ENCODE assay signal across 13 mouse cellular contexts in the genomic region with DNA sequence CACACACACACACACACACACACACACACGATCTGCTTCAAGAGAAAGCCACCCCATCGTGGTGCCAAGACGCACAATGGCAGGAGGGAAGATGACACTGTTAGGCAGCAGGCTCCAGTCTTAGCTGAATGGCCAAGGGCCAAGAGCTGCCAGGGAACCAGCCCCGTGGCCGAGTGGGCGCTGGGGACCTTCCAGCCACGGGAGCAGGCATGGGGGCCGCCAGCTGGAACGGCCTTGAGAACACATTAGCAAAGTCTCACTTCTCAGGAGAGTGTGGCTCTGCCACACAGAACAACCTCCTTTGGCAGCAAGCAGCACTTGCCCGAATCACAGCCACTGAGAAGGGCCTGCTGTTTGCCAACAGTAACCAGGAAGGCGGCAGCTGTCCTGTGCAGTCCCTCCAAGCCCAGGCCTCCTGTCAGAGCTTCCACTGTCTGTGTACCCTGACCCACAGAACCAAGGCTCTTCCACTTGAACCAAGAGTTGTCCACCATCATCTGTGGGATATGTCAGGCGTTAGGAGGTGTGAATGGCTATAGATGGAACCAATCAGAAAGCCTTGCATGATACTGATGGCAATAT. TPM values are rescaled to one million over a fixed set of nuclear protein-coding genes. Genes with fewer than 3 reads are reported as not detected.
DNase-seq lines count a peak whose midpoint lies in the region; ATAC-seq lines count a peak whose summit lies in the region.
"Had no signal": no experiment of that assay in that cellular context is flagged by ENCODE, and none has a peak within 500 bp of the region (broad histone marks: within the 10 kb centered on the region; RNA-seq: fewer than 3 reads in every experiment).

No protein-coding gene starts in this region.

- 90% methylated on average over 12 of the region's 12 CpGs for WGBS in embryonic facial prominence, embryonic 10.5 days

- 0 out of 2 replicates have a peak overlapping the region, but pooled peaks have one; percentile 16 for H3K27ac ChIP-seq in embryonic facial prominence, embryonic 10.5 days (replicated peaks)
- H3K27ac ChIP-seq: neural tube, embryonic 13.5 days had no signal

- H3K36me3 ChIP-seq in embryonic facial prominence, embryonic 10.5 days (replicated peaks) = no peaks in the 10 kb centered on the region
- H3K36me3 ChIP-seq: neural tube, embryonic 13.5 days had no signal

- peaks cover 86% of the 10 kb centered on the region for H3K4me1 ChIP-seq in embryonic facial prominence, embryonic 10.5 days

- H3K4me3 ChIP-seq in embryonic facial prominence, embryonic 10.5 days = no peak overlapping the region
- H3K4me3 ChIP-seq: neural tube, embryonic 13.5 days had no signal

- peak; percentile 29; the same call in 1 of the 2 replicates for ATAC-seq in frontal cortex, adult (ENCODE audit: low TSS enrichment)
- ATAC-seq: Patski had no signal

- no peaks in the 10 kb centered on the region for H3K9me3 ChIP-seq in embryonic facial prominence, embryonic 10.5 days
- H3K9me3 ChIP-seq: neural tube, embryonic 13.5 days had no signal

- 0 out of 2 replicates have a peak, but pooled peaks cover 9% of the 10 kb centered on the region for H3K27me3 ChIP-seq in embryonic facial prominence, embryonic 10.5 days (replicated peaks; ENCODE audit: low read depth, poor library complexity, severe bottlenecking)
- H3K27me3 ChIP-seq: neural tube, embryonic 13.5 days; Patski had no signal

- no peak for DNase-seq in frontal cortex, postnatal 14 days (ENCODE audit: low spot score in 2 of 2)
- peak; percentile 24 for DNase-seq in ovary, postnatal 36 days (ENCODE audit: low spot score)
- no peak for DNase-seq in ovary, adult 18-20 months (ENCODE audit: low spot score)
- no peak for DNase-seq in embryonic facial prominence, embryonic 10.5 days (ENCODE audit: low spot score)
- peak; percentile 36 for DNase-seq in skeletal muscle tissue, adult 2 months (ENCODE audit: low read depth, low spot score)
- DNase-seq in kidney, postnatal 4 days = no peak
- no peak for DNase-seq in lung, postnatal 10 days
- DNase-seq: adrenal gland, postnatal 36 days; embryo, embryonic 11 days; kidney, adult 11 months had no signal

RNA-seq across cellular contexts. Expression of gene Man1c1, which starts 30.1 kb away (rescaled TPM):
- polyA plus RNA-seq in embryonic facial prominence, embryonic 10.5 days (2016; fragmentation: Nextera tagmentation; extraction: Ambion mirVana) = 2.6 and 2.8 TPM in 2 replicates

Comparison
In these comparisons a context has a peak if more than half of its experiments do, and no peak if none do; other contexts are left out.
1. DNase-seq: peak in ovary, postnatal 36 days (single experiment) and skeletal muscle tissue, adult 2 months (single experiment); none in frontal cortex, postnatal 14 days (0 of 2), ovary, adult 18-20 months (single experiment), embryonic facial prominence, embryonic 10.5 days (single experiment), kidney, postnatal 4 days (0 of 2) and lung, postnatal 10 days (single experiment).